Comparison of ENCODE assay signal across 8 mouse cellular contexts in the genomic region with DNA sequence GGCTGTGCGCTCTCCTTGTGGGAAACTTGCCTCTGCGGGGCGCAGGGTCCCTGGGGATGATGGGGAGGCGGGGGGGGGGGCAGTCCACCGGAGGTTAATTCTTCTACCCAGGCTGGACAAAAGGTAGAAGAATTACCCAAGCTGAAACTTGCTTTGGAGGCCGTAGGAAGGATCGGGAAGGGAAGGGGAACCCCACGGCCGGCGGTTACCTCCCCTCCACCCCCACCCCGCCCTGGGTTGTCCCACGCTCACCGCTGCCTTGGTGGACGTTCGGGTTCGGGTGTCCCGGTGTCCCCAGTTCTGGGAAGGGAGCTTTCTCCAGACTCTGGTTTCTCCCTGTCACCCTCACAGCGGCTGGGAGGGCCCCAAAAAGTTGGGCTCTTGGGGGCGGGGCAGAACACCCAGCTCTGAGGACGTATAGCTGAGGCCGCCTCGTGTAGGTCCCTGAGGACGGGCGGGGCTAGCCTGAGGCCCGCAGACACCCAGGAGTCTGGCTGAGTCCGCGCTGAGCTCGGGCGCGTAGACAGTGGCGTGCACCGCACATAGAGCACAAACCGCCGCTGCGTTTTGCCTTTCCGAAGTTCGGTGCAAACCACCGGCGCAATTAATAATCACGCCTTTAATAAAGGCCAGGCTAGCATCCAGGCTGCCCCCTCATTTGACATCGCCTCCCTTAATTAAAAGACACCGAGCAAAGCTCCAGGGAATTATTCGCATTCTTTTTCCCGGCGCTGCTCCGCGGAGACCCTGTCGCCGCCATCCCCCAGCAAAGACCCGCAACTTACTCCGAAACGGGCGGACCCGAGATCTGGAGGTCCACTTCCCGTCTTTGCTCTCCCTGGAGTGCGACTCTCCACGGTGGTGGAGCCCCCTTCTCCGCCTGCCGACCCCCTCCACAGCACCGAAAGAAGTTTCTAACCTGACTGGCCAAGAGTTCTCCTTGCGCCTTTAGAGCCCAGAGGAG. TPM values are rescaled to one million over a fixed set of nuclear protein-coding genes. Genes with fewer than 3 reads are reported as not detected.
A peak's percentile ranks its signal among the peaks of the same experiment; 100 is the strongest.
DNase-seq lines count a peak whose midpoint lies in the region; ATAC-seq lines count a peak whose summit lies in the region.

No protein-coding gene starts in this region.

- intact Hi-C loops in heart, postnatal 25 days (cut with DNase I) = loop anchor here (5.0 kb wide), 1 partner anchor 96 kb away; a partner anchor contains a TSS

- peak overlapping the region; percentile 52 for H3K4me3 ChIP-seq in embryonic facial prominence, embryonic 11.5 days (ENCODE audit: low read depth, low read length)
- H3K4me3 ChIP-seq in hindbrain, embryonic 15.5 days = peak overlapping the region; percentile 54

- no peak overlapping the region for H3K27ac ChIP-seq in embryonic facial prominence, embryonic 11.5 days (replicated peaks; ENCODE audit: low read depth, low read length)
- H3K27ac ChIP-seq in hindbrain, embryonic 15.5 days (replicated peaks) = no peak overlapping the region

- no peaks in the 10 kb centered on the region for H3K9me3 ChIP-seq in embryonic facial prominence, embryonic 11.5 days (replicated peaks; ENCODE audit: control insufficient read depth, low read length)
- H3K9me3 ChIP-seq in hindbrain, embryonic 15.5 days = no peaks in the 10 kb centered on the region

- peaks cover 17% of the 10 kb centered on the region for H3K4me1 ChIP-seq in embryonic facial prominence, embryonic 11.5 days (ENCODE audit: control insufficient read depth, insufficient read depth, low read length)
- peaks cover 56% of the 10 kb centered on the region for H3K4me1 ChIP-seq in hindbrain, embryonic 15.5 days (replicated peaks)

- peak overlapping the region; percentile 25 for H3K9ac ChIP-seq in embryonic facial prominence, embryonic 11.5 days (replicated peaks; ENCODE audit: low read length)
- peak overlapping the region; percentile 51 for H3K9ac ChIP-seq in hindbrain, embryonic 15.5 days

- H3K4me2 ChIP-seq in embryonic facial prominence, embryonic 11.5 days (ENCODE audit: low read depth, low read length) = peak overlapping the region; percentile 99
- peak overlapping the region; percentile 99 for H3K4me2 ChIP-seq in hindbrain, embryonic 15.5 days

- peak; percentile 33 for ATAC-seq in CD4-positive, CD25-positive, alpha-beta regulatory T cell, adult 4 months
- ATAC-seq in embryonic facial prominence, embryonic 11.5 days (replicated peaks; ENCODE audit: insufficient number of reproducible peaks, low FRiP score, low TSS enrichment, low read depth) = no peak
- ATAC-seq in hindbrain, embryonic 15.5 days (ENCODE audit: low FRiP score, low read depth) = no peak

- H3K36me3 ChIP-seq in embryonic facial prominence, embryonic 11.5 days (replicated peaks; ENCODE audit: control insufficient read depth, insufficient read depth, low read depth, low read length) = no peaks in the 10 kb centered on the region
- no peaks in the 10 kb centered on the region for H3K36me3 ChIP-seq in hindbrain, embryonic 15.5 days
- no peaks in the 10 kb centered on the region for H3K36me3 ChIP-seq in splenic B cell, adult 2 months (ENCODE audit: control insufficient read depth, insufficient read depth, low read length, poor library complexity, severe bottlenecking)

- under 1% methylated on average over 61 of the region's 61 CpGs for WGBS in embryonic facial prominence, embryonic 11.5 days
- under 1% methylated on average over 61 of the region's 61 CpGs for WGBS in hindbrain, embryonic 15.5 days

- DNase-seq in heart, adult 18-20 months = peak; percentile 30 to 53
- no peak for DNase-seq in heart, postnatal 25 days (ENCODE audit: low spot score)
- peak; percentile 42 for DNase-seq in embryonic facial prominence, embryonic 11.5 days (ENCODE audit: low spot score)
- DNase-seq in lung, postnatal 4 days = peak; percentile 47 to 55
- peak; percentile 42 for DNase-seq in splenic B cell, adult 2 months (ENCODE audit: low read depth, low spot score)
- DNase-seq in layer of hippocampus, postnatal 36 days = no peak

- H3K27me3 ChIP-seq in embryonic facial prominence, embryonic 11.5 days (ENCODE audit: control insufficient read depth, insufficient read depth, low read length) = peaks cover 49% of the 10 kb centered on the region
- H3K27me3 ChIP-seq in hindbrain, embryonic 15.5 days = peaks cover 23% of the 10 kb centered on the region
- H3K27me3 ChIP-seq in splenic B cell, adult 2 months (ENCODE audit: control insufficient read depth, insufficient read depth, low read length, poor library complexity, severe bottlenecking) = peaks cover 2% of the 10 kb centered on the region; the same call in 1 of the 2 replicates

RNA-seq across cellular contexts. Expression of a gene that starts 1.4 kb away (rescaled TPM):
- total RNA-seq in heart, adult 18-20 months (2021) = 10 to 100 TPM; 10.5 to 14.7 TPM
- total RNA-seq in heart, postnatal 25 days (2021) = 1 to 10 TPM; 4.6 to 5.8 TPM
- polyA plus RNA-seq in CD4-positive, CD25-positive, alpha-beta regulatory T cell, adult 4 months (2017; shearing (Covaris generic)) = 1 to 10 TPM; 2.4 to 3.1 TPM
- 0.74 and 0.83 TPM in 2 replicates for polyA plus RNA-seq in embryonic facial prominence, embryonic 11.5 days (2014; fragmentation: Nextera tagmentation; extraction: Ambion mirVana)
- 3.9 and 5.5 TPM in 2 replicates for polyA plus RNA-seq in hindbrain, embryonic 15.5 days (2015; fragmentation: Nextera tagmentation; extraction: Ambion mirVana)
- 100 to 1,000 TPM; 100 to 101 TPM for total RNA-seq in layer of hippocampus, postnatal 36 days (2021)

Comparison
In these comparisons a context has a peak if more than half of its experiments do, and no peak if none do; other contexts are left out.
1. DNase-seq: peak in heart, adult 18-20 months (2 of 2), embryonic facial prominence, embryonic 11.5 days (single experiment), lung, postnatal 4 days (2 of 2) and splenic B cell, adult 2 months (single experiment); none in heart, postnatal 25 days (single experiment) and layer of hippocampus, postnatal 36 days (0 of 2).
2. RNA of a gene that starts 1.4 kb away (total RNA-seq): 100 to 101 TPM in layer of hippocampus, postnatal 36 days; 10.5 to 14.7 TPM in heart, adult 18-20 months and 4.6 to 5.8 TPM in heart, postnatal 25 days; every median in the first group is over 4 times any median in the second.